Mouse (Mus musculus) left cerebral cortex, postnatal 25 days (tissue): Measurements from ENCODE around the gene Disc1. TPM values are rescaled to one million over a fixed set of nuclear protein-coding genes. Genes with fewer than 3 reads are reported as not detected.

Source experiments
- DNase-seq, 2 experiments: peaks; one replicate each; pipeline ENCODE4 v3.0.0; 2022; ENCODE audit warnings: low spot score in 2 of 2, mixed read lengths in 1 of 2
- intact Hi-C: fragments of 180-260 bp; cut with DNase I; formaldehyde crosslinking; loops from one replicate; pipeline ENCODE4 v1.15.1; 2025
- total RNA-seq, 2 experiments: library from RNA; stranded (reverse); gene quantifications; 2 replicates each; pipeline ENCODE4 v1.2.3; 2021

The Disc1 gene
- total RNA-seq, 2 experiments from 2014 or later: 2.5 to 3.1 TPM

DNA sequence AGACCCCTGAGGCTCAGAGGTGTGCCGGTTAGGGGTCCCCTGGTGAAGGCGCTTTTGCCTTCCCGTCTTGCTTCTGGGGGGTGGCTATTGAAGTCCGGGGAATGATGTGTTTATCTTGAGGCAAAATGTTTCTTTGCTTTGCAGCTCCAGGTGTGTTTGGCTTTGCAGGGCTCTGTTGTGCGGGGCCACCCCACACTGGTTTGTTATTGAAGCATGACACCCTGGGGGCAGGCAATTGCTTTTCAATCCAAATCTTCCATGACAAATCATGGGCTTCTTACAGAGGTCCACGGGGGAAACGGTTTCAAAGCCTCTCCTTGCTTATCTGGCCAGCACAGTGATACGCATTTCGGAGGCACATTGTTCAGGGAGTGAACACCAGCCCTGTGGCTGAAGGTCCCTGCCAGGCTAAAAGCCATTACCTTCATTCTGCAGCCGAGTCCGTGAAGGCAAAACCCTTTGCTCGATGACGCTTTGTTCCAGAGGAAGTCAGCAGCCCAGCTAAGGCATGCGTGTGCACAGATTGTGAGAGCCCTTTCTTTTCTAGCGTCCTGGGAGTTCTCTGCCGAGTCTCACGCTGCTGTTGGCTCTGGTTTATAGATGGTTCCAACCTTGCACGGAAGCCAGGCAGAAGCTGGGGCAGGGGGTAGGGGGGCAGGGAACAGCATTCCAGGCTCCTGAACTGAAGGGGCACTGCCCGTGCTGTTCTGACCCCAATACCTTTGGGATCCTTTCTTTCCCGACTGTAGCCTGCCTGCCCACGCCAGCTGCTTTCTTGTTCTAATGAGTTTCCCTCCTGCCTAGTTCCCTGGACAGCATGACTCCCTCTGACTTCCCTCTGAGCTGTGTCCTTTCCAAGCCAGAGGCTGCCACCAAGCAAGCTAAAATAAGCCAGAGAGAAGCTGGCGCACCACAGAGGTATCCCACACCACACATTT, 182.2 kb downstream of the Disc1 start:
- intact Hi-C loops: no loop called here
- DNase-seq: peak in 1 of 2 experiments; percentile 72

DNA sequence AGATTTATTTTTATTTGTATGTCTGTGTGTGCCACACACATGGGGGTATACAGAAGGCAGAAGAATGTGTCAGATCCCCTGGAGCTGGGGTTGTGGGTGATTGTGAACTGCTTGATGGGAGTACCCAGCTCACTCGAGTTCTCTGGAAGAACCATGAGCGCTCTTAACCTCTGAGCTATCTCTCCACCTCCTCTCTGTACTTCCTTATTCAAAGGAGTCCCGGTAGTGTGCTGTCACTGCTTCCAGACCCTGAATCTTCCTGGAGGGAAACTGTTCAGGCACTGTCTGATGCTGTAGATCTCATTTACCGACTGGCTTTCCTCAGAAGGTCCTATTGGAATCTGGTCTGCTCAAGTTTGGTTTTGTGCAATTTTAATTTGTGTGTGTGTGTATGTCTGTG, 186.8 kb downstream of the Disc1 start:
- intact Hi-C loops: no loop called here
- DNase-seq: no peak

DNA sequence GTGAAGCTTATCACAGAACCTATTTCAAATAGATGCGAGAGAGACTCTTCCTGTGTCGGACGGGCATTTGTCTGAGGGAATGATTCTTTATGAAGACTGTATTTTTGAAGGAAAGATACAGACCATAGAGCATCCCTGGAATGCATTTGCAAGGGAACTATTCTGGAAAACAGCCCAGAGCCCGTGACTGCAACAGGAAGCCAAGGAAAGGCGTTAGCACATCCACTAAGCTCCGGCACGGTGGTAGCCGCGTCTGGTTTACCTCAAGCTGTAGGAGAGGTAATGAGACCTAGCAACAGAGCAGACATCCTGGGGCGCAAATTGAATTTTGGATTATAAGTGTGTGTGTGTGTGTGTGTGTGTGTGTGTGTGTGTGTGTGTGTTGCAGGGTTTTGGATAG, 188.4 kb downstream of the Disc1 start:
- no peak for DNase-seq
- intact Hi-C loops: no loop called here

DNA sequence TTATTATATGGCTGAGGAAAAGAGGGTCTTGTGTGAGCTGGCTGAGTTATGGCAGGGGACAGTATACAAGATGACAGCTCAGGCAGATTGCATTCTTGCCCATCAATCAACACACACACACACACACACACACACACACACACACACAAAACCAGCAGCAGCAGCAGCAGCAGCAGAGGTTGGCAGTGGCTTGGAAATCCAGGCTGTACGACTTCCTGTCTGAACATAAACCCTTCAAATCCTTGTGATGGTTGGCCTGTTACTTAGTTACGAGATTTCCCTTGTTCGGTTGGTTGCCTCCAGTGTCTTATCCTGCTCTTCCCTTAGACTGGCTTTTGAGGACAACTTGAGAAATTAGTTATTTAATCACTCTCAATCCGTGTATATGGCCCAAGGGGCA, 188.9 kb downstream of the Disc1 start:
- no peak for DNase-seq
- intact Hi-C loops: no loop called here

DNA sequence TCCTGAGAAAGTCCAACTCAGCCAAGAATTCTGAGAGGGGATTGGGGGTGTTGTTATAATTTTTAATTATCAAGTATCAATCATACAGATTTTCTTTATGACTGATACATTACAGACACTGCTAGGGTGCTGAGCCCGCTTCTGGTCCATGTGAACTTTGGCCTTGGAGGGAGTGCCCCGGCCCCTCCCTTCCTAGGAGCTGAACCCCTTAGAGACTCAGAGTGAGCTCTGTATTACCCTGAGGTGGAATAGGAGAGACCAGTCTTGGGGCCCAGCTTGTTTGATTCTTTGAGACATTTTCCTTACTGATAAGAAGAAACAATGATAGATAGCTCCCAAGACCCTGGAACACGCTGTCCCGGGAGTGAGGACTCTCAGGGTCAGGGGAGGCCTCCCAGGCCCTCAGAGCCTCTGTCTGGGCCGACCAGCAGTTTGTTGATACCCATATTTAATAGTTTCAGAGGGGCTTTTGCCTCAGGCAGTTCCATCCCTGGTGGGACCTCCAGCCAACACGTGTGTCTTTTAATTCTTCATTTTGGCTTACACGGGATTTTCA, 192.8 kb downstream of the Disc1 start:
- no peak for DNase-seq
- intact Hi-C loops: no loop called here

DNA sequence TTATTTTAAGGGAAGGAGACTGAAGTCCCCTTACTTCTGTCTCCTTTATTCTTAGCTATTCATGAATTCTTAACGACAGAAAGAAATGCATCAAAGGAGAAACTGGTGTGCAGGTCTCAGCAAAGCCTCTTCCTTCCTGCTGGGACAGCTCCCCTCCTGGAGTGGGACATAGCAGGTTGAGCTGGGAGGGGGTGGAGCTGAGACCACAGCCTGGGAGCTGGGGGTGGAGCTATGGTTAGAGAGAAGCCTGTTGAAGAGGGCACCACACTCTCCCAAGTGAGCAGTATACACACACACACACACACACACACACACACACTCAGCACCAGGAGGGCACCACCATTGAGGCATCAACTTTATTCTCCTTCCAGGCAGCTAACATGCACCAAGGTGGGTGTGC, 193.4 kb downstream of the Disc1 start:
- intact Hi-C loops: no loop called here
- DNase-seq: no peak

DNA sequence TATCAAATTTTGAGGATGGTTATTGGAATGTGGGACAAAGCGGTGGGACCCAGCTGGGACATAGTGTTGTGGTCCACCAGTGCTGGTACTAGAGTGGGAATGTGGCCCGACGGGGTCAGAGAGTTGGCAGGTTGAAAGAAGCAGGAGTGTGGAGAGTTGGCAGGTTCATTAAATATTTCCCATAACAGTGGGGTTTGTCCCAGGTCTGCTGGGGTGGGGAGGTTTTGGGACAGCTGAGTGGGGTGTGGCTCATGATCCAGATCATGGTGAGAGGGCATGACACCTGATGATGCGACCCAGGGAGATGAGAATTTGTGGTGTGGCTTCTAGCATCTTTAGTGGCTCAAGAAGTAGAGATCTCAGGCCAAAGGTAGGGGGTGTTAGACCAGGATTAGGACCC, 199.0 kb downstream of the Disc1 start:
- intact Hi-C loops: no loop called here
- no peak for DNase-seq

DNA sequence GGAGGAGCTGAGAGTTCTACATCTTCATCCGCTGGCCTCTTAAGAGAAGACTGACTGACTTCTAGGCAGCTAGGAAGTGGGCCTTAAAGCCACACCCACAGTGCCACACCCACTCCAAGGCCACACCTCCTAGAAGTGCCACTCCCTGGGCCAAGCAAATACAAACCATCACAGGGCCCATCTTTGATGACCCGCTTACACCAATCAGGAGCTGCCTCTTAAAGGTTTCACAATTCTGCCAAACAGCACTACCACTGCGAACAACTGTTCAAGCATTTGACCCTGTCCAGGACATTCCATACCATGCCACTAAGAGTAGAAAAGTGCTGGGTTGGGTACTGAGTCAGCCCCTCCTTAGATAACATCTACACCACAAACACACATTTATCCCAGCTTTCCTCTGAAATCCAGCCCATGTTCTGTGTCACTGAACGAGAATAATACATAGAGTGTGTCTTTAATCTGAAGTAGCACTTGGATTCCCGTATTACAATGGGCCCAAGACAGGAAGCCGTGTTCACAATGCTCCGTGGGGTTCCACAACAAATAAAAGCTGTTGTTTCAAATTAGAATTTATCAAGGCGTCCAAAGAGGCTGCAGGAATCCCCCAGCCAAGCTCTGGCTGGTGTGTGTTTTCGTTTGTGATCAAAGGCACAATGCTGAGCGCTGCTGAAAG, 199.6 kb downstream of the Disc1 start:
- no peak for DNase-seq
- intact Hi-C loops: loop anchor here (1.0 to 2.0 kb wide), 2 partner anchors 35 to 39 kb away; no protein-coding TSS in a partner anchor

DNA sequence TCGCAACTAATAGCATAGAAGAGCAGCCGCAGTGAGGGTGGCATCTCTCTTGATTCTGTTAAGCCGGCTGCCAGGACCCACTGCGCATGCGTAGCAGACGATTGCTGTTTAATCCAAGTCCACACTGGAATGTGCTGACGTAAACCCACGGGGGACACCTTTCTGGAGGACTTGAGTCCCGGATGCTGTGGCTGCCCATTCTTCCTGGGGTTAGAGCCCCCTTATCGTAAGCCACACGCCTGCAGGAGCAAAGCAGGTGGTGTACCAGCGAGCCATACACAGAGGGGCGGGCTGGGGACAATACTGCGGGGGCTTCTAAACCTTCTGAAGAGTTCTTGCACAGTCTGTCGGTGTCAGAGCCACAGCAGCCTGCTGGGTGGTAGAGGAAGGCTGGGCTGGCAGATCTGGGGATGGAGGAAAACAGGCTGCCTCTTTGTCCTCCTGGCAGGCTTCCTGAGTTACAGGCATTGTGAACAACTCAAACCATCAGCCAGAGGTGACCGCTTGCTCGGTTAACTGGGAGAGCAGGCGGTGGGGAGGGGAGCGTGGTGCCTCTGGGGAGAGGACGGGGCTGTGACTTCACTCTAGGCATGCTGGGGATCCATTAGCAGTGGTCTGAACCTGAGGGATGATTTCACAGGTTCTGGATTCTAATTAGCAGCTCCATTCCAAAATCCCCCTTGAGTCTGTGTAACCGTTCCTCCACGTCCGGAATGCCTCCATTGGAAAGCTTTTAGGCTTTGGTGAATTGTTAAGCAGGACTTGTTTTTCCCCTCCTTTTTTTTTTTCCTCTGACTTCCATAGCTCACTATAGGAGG, 200.4 kb downstream of the Disc1 start:
- intact Hi-C loops: loop anchor here (1.0 to 2.0 kb wide), 2 partner anchors 36 to 38 kb away; no protein-coding TSS in a partner anchor
- peak; percentile 91 to 98 for DNase-seq

DNA sequence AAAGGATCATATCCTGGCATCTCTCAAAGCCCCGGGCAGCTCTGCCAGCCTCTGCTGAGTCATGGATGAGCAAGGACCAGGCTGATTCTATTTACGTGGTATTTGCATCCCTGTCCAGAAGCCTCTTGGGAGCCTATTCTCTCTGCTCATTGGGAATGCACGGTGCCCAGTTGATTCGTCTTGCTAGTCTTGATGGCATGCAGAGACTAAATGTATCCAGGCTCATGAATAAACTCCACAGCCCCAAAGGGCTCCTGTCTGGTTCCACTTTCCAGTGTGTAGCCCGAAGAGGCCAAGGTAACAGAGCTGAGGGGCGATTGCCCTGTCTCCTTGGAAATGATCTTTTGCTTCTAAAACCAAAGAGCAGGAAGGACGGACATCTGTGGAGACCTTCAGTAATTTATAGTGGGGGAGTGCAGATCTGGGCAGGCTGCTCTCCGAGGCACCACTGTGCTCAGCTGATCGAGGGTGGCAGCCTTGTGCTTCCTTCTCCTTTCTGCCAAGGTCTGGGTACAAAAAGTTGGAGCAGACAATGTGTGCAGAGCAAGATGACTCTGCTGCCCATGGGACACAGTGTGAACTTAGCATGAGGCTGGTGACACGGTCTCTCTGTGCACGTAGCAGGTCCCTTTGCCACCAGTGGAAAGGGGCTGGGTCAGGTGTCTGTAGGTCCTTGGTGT, 201.2 kb downstream of the Disc1 start:
- peak; percentile 49 to 85 for DNase-seq
- intact Hi-C loops: loop anchor here (2.0 kb wide), 1 partner anchor 38 kb away; no protein-coding TSS in a partner anchor

DNA sequence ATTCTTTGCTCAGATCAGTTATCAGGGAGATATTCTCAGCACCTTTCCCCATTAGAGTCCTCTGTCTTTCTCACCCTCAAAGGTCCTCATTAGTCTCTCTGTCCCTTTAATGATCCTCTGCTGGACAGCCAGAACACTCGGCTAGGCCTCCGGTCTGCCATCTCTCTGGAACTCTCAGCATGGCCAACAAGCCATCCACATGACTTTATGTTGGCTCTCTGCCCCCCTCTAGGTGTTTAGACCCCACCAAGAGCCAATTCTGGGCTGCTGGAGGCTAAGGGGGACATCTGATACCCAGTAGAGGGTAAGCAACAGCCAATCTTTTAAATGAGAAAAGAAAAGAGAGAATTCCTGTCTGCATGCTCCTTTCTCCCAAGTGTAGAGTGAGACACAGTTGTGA, 203.7 kb downstream of the Disc1 start:
- intact Hi-C loops: no loop called here
- DNase-seq: no peak

DNA sequence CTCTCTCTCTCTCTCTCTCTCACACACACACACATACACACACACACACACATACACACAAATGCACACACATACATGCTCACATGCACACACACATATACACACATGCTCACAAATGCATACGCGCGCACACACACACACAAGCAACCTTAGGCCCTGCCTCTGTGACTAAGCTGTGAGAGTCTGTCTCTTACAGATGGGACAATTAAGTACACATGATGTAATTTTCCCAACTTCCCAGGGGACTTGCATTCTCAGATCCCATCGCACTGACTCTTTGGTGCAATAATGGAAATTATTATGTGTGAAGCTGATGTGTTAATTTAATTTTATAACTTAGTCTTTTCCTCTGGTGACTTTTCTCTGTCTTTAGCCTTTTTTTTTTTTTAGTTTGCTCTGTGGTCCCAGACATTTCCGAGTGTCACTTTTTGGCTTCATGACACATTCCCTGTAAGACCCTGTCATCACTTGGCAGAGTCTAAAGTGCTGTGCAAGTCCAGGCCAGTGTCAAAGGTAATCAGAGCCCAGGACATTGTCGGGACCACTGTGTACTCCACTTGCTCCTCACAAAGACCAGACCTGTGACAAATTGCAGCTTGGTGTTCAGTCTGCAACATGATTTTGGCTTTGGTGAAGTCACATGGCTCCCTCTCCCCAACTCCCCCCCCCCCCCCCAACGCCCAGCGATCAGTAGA, 205.0 kb downstream of the Disc1 start:
- DNase-seq: no peak
- intact Hi-C loops: no loop called here

DNA sequence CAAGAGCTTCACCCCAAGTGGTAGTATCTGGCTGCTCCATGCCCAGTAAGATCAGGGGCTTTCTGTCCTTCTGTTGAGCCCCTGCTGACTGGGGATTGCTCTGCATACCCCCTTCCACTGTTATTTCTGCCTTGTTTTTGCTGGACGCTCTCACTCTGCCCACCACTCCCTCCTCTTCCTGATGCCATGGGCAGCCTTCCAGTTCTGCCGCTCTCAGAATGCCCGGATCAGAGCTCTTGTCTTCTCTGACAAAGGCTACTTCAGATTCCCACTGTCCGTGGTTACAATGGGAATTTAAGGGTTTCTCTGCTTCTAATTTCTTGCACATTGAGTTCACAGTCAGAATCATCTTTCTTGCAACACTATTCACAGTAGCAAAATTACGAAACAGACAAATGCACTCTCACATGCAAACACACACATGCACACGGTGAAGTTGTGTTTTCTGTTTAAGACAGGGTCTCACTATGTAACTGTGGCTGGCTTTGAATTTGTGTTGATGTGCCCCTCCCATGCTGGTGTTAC, 214.2 kb downstream of the Disc1 start:
- DNase-seq: no peak
- intact Hi-C loops: no loop called here

DNA sequence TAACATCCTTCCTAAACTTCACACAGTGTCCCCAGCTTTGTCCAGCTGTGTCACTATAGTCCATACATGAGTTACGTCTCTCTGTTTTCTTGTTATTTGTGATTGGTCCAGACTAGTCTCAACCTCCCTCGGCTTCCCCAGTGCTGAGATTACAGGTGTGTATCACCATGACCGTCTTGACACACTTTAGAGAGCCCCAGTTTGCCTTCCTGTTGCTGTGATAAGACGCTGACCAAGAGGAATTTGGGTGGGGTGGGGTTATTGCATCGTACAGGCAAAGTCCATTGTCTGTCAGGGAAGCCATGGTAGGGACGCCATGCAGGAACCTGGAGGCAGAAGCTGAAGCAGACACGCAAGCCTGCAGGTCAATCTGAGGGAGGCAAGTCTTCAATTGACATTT, 216.3 kb downstream of the Disc1 start:
- DNase-seq: no peak
- intact Hi-C loops: no loop called here

DNA sequence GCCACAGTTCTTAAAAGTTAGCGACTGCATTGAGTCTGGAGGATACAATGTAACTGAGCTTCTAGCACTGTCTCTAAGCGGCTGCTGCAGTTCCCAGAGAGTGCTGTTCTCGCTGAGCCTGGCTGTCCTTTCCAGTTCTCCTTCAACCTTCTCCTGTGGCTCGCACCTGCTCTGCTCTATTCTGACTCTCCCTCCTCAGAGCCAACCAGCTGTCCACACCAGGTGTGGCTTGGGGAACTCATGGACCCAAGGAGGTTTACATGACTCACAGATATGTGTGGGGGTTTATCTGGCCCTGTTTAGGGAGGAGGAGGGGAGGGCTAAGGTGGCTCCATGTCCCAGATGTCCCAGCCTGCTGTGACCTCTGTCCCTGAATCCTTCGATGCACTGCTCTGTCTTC, 217.4 kb downstream of the Disc1 start:
- DNase-seq: no peak
- intact Hi-C loops: no loop called here

DNA sequence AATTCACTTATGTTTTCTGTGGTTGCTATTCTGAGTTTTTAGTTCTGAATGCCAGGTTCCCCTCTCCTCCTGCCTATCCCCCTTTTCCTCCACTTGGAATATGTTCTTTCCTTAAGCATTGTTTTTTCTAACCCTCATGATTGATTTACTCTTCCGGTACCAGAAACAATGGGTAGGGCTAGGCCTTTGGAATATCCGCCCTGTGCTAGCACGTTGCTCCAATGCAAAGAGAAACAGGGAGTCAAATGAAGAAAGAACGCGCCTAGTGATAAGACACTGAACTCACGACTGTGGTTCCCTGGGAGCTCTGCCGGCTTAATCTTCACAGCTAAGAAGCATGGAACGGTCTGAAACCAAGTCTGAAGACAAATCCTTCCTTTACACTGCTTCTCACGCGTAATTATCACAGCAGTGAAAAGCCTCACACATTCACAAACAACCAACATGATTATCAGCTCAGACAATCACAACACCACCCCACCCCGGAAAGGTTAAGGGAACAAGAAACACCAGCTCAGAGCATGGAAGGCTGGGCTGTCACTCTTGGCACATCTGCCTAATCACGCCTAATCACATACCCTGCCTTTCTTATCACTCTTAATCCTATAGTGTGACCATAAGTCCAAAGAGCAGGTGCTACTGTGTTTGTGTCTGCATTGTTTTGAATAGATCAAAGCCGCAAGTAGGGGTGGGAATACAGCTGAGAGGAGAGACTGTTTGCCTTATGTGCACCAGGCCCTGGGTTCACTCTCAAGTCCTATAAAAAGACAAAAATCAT, 218.3 kb downstream of the Disc1 start:
- intact Hi-C loops: no loop called here
- no peak for DNase-seq

DNA sequence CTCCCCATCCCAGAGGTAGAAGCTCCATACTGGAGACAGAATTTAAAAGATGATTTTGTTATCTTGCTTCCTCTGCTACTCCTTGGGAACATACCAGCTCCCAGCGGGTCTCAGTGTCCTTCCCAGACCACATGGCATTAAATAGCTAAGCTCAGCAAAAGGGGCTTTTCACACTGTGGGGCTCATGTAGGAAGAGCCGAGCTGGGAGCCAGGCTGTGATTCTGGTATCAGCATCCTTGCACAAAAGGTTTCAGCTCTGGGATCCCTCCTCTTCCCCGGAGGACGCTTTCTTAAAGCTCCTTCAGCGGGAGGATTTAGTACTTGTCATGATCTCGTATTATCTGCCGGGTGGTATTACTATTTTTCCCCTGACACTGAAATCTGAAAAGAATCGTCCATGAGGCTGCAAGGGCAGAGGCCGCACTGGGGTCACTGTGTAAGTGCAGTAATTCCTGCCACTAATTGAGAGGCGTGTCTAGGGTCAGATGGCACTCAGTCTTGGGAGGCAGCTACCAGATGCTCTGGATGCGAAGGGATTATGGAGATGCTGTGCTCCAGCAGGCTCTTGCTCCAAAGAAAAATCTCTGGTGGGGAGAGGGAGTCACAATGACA, 223.2 kb downstream of the Disc1 start:
- intact Hi-C loops: no loop called here
- DNase-seq: no peak
